Mouse (Mus musculus) induced T-regulatory cell, adult 2 months (primary cell): ENCODE data around the gene Foxo3.

Source experiments
- DNase-seq: peaks from one replicate; pipeline ENCODE4 v3.0.0-alpha.2; 2012; ENCODE audit warnings: low read depth

The Foxo3 gene

DNA sequence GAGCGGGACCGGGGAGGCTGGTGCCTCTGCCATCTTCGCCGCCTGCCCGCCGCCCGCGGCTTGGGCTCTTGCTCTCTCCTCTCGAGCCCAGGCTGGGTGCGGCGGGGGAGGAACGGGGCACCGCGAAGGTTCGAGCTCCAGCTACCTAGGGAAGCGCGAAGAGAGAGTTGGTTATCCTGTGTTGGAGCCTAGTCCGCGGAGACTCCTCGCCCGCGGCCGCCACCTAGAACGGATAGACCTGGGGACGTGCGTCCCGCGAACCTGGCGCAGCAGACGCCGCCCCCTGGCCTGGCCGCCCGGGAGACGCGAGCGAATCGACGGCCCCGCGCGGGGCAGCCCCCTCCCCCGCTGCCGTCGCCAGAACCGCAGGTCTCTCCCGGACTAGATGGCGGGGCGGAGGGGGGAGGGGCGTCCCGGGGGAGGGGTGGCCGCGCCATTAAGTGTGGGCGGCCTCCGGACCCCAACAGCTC, 1.1 kb downstream of the Foxo3 start:
- DNase-seq = peak; percentile 80

DNA sequence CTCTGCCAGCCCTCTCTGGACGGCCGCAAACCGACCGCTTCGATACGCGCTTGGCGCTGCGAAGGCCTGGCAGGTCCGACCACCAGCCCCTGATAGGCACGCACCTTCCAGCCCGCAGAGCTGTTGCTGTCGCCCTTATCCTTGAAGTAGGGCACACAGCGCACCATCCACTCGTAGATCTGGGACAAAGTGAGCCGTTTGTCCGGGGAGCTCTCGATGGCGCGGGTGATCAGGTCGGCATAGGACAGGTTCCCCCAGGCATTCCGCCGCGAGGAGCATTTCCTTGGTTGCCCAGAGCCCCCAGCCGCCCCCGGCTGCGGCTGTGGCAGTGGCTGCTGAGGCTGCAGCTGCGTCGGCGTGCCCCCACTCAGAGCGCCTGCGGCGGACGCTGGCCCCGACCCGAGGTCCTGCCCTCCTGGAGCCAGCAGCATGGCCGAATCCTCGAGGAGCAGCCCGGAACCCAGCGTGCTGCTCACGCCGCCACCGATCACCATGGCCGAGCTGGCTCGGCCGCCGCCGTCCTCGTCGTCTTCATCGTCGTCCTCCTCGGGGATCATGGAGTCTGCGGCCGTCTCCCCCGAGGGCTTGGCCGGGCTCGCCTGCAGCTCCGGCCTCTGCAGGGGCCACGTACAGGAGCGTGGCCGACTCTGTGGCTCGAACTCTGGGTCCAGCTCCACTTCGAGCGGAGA, 1.7 kb downstream of the Foxo3 start:
- peak; percentile 53 for DNase-seq

DNA sequence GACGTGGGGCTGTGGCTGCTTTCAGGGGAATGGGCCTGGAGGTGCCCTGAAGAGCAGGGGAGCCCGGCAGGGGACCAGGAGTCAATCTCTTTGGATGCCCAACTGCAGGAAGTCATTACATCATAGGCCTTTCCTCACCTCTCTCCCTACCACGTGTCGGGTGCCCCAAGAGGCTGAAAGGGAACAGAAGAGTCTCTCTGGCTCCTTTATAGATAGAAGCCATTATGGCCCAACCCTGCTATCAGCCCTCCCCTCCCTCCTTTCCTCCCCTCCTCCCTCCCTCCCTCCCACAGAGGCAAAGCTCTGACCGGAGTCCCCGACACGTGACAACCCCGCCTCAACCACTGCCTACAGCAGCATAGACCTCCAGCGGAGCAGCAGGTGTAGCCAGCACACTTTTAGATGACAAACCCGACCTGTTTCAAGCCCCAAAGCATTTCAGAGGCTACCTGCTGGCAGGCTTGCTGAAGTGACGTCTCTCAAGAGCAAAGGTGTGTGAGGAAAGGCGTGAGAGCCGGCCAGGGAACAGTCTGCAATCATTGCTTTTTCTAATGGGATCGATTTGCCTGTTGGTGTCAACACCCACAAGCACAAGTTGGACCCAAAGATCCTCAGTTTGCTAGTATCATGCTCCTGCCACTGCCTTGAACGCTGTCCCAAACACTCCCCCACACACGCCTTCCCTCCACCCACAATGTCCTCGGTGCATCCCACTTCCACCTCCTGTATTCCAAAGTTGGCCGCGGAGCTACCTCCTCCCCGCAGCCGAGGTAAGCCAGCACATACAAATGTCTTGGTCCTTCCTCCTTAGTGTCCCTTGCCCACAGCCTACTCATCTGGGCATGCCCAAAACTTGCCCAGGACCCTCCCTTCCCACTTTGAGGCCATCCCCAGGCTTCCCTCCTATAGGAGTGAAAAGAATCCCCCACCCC, 2.5 kb downstream of the Foxo3 start:
- peak; percentile 71 for DNase-seq

DNA sequence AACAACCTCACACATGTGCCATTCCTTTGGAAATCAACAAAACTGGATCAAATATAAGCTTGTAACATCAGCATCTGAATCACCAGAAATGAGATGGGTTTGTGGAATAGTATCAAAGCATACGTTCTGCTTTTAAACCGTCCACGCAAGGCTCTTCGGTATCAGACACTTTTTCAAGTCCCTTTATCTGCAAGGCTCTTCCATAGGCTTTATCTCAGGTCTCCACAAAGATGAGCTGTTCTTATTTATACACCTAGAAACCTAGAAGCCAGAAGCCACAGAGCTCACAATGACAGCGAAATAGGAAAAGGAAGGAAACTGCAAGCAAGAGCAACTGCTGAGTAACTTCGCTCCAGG, 3.2 kb downstream of the Foxo3 start:
- DNase-seq = no peak

DNA sequence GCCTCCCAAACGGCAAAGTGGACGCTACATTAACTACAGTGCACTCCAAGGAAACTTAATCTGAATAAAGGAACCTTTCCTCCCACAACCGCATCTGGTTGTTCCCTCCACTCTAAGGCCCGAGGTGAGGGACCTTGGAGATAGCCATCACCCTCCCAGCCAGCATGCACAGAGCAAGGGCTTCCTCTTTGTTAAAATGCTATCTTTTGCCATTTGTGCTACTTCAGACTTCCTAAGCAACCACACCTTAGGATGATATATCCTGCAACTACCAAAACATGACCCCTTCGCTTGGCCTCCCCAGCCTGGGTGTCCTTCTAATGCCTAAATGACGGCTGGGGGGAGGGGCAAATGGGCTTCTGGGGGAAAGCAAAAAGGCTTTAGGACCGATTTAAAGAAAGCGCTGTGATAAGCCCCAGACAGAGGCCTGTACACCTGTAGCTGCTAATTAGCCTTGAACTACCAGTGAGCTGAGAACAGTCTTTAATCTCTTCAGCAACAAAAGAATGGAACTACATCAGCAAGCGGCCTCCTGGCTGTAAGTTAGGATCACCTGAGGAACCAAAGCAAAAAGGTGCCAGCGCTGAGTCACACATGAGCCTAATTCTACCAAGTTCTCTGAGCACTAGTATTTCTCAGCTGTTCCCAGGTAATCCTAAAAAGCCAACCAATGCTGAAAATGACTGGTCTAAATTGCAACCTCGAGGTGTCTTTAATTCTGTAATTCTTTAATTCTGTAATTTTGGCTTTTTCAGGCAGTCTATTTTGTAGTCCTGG, 4.9 kb downstream of the Foxo3 start:
- no peak for DNase-seq

DNA sequence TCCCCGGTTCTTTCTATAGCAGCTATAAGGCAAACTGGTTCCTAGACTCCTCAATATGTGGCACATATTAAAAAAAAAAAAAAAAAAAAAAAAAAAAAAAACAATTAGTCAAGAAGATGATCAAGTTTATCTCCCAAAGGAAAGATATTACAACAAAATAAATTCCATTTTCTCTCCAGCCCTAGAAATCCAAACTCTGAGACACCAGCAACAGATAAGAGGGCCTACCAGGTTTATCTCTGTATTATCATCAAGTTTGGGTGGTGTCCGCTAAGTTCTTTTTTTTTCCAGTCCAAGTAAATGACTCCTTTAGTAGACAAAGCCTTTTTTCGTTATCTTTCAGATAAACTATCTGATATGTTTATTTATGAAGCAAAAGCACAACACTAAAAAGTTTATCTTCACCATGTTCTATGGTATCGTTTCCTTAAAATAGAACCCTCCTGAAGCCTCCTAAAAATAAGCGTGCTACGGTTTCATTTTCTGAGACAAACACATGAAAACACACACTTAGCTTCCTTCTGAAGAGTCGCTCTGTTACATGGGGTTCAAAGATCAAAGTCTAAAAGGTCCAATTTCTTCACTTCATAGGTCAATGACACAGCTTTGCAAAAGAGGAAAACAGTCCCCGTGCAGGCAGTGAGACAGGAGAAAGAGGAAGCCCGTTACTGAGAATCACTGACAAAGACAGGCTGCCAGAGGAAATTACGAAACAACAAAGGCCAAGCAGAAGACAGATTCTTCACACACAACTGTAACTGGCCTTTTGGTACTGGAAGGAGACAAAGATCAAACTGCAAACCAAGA, 6.1 kb downstream of the Foxo3 start:
- peak; percentile 65 for DNase-seq

DNA sequence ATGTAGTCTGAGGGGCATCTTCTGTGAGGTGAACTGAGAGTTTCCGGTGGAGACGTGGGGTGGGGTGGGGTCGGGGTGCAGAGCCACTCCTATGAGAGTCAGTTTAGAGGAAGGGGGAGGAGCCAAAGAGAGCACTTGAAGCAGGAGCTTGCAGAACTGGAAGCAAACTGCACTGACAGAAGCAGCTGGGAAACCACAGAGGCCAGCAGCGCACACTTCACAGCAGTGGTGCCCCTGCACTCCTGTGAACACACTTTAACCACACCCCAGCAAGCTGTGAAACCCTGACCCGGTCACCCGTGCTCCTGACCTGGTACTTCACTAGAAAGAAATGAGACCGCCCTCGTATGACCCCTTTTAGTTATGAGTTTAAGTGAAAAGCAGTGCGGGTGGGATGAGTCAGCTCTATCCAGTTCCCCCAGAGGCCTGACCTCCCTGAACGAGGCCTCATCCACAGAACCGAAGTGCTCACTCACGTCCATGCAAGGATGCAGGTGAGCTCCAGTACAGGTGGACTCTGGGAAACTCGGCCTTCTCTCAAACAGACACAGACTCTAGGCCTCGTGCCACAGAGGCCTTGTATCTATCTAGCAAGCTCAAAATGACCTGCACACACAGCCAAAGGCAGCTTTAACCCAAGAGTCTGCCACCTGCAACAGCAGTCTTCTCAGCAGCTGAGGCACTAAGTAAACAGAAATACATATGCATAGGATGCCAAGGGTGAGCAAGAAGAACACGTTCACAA, 7.1 kb downstream of the Foxo3 start:
- DNase-seq = peak; percentile 91

DNA sequence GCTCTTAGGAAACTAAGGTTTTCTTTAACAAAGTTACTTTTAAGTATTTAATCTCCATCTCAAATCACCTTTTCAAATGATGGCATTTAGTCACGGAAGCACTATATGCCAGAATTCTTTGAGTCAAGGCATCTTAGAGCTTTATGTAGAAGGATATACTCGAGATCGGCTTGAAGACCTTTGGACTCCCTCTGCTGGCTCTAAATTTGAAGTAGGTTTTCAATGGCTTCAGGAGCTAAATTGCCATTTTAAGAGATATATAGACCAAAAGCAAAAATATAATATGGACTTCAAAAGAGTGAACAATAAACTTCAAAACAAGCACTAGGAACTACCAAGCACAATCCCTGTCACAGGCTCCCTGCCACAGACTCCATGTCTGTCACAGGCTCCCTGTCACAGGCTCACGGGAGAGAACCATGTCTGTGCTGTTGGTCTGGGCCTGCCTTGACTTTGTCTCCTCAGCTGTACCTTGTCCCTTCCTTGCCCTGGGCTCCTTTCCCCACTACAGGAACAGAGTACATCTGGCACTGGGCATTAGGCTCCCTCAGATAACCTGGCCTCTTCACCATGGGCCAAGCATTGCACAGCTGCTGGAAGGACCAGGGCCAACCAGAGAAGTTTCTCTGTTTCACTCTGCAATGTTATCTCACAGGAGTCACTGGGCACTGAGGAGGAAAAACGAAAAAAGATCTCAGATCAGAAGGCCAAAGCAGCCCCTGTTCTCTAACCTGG, 8.6 kb downstream of the Foxo3 start:
- DNase-seq = peak; percentile 14

DNA sequence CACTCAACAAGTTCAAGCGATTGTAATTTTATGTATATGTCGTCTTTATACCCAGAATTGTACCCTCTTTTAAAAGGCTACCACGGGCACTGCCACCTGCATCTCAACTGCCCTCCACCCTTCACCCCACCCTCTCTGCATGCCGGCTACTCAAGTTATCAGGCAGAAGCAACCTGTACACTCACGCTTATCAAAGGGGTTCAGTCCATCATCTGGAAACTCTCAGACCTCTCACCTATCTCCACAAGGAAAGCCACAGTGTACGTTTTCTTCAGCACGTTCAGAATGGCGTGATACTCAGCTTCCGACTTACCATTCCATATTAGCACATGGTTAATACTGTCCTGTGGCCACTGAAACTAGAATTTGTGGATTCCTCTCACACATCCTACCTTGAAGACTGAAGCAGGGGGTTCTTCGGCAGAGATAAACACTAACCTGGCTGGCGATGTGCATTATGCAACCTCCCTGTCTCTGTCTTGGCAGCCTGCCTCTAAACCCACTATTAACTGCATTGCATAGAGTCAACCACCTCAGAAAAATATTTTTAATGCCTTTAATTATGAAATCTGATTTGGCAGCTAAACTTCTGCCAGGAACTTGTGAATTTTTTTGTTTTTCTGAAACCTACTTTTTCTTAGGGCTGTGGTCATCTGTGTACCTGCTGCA, 11.4 kb downstream of the Foxo3 start:
- no peak for DNase-seq

DNA sequence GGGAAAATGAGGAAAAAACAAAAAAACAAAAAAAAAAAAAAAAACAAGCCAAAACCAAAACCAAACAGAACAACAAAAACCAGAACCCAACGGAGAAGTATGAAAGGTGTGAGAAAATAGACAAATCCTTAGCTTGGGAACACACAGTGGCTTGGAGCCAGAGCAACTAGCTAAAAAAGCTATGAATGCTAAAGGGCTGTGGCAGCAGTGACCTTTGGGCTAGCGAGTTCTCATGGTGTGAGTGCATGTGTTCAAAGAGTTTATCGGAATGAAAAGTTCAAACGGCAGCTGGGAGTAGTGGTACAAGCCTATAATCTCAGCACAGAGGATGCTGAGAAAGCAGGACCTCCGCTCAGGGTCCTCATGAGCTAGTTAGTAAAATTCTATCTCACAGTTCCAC, 12.4 kb downstream of the Foxo3 start:
- no peak for DNase-seq

DNA sequence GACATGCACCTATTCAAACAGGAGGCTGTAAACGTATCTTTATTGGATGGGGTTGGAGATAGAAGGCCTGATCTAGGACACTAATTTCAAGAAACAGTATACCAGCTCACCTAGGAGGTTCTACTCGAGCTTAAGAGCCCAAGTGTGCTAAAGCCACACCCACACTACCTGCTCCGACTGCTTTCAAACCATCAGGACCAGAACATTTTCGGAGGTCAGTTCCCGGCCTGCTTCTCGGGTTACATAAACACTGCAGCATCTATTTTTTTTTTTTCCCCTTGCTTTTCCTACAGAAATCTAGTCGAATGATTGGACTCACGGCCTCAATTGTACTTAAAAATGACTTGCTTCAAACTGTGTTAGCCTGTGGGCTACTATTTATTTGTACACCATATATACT, 12.9 kb downstream of the Foxo3 start:
- DNase-seq = no peak

DNA sequence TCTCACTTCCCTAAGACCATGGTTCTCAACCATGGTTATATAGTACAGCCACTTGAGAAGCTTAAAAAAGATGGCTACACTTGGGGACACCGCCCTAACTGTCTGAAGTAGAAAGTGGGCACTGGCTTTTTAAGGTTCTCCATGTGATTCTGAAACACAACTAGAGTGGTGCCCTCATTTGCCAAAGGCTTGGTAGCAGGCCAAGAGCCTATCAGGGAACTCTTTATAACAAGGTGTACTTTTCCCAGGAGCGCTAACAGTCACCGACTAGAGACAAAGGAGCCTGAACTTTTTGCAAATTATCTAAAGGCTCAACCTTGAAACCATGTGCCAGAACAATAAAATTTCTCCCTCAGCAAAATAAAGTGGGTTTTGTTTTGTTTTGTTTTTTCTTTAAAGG, 14.5 kb downstream of the Foxo3 start:
- DNase-seq = no peak

DNA sequence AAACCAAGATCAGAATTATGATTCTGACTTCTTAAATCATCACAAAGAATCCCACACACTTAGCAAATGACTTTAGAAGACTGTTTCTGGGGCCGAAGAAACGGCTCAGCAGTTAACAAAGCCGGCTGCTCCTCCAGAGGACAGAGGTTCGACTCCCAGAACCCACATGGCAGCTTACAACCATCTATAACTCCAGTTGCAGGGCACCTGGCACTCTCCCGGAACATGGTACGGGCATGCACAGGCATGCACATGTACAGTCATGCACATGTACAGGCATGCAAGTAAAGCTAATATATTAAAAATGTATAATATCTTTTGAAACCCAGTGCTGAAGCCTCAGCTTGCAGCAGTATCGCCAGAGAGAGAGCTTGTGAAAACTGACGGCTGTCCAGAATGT, 15.5 kb downstream of the Foxo3 start:
- DNase-seq = no peak

DNA sequence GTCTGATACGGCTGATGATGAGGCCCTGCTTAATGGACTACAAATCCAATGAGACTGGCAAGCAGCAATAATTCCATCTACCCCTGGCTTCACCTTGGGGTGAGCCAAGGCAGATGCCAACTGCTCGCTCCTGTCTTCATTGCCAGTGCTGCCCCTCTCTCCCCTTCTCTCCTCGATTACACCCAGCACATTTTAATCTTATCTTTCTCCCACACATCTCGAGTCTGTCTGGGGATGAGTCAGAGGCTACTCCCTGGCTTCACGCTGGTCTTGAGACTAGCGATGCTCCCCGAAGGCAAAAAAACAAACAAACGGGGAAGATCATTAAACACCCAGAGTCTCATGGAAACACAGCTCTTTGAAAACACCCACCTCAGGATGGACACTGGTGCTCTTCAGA, 16.0 kb downstream of the Foxo3 start:
- no peak for DNase-seq

DNA sequence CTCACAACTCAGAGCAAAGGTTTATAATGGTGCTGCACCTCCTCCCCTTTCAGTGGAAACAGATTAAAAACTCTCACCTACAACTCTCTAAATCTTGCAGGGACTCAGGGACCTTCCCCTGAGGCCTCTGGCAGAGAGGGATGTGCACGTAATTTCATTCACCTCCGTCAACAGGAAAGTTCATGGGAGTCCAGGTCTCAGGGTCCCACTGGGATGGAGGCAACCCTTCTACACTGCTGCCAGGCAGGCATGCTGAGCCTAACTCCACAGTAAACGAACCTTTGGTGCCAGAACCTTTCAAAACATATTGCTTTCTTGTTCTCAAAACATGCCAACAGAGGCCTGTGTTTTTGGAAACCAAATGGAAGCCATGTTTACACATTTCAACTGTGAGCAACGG, 17.0 kb downstream of the Foxo3 start:
- DNase-seq = no peak

DNA sequence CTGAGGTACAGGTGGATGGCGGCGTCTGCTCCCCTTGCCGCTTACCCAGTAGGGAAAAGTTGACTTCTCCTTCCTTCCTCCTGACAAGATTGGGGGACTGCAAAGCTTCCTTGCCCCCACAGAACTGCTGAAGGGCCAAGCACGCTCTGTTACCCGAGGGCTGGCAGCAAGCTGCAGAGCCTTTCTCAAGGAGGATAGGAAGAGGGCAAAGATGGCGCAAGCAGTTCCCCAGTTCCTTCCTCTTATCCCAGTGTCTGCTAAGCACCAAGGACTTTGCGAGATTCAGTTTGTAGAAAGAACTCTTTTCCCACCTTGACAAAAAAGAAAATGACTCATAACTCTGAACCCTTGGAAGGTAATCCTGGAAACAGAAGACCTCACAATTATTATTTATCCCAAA, 18.6 kb downstream of the Foxo3 start:
- no peak for DNase-seq

DNA sequence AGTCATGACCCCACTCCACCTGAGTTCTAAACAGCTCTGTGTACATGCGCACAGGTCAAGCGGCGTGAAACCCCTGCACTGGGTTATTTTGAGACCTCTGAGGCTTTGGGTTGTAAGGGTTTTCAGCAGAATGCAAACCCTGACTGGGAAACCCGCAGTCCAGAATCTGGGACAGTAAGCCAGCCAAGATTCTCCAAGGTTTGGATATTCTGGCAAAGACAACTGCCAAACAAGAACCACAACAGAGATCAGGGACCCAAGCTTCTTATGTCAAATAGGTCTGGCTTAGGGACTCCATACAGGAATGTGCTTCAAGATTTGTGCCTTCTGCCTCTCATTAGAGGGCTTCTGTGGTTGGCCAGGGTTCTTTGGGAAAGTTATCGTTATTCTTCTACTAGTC, 21.8 kb downstream of the Foxo3 start:
- DNase-seq = no peak

DNA sequence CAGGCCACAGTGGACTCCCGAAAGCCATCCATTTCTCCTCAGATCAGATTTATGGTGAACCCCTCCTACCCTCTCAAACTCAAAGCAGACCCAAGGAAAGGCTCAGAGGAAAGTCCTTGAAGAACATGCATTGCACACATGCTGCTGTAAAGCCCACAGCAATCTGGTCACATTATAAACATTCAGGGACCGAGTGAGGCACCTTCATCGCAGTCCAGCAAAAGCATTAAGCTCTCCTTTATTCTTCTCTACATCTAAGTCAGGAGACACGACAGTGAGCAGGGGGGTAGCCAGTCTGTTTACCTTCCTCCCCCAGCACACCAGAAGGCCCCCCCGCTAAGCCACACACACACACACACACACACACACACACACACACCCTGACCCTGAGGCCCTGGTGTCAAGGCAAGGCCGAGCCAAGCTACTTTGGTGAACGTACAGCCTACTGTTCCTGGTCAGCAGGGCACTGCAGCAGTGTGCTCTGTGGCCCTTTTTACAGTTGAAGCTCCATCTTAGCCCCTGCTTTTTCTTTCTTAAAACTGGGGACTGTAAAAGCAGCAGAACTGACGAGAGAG, 24.7 kb downstream of the Foxo3 start:
- no peak for DNase-seq

DNA sequence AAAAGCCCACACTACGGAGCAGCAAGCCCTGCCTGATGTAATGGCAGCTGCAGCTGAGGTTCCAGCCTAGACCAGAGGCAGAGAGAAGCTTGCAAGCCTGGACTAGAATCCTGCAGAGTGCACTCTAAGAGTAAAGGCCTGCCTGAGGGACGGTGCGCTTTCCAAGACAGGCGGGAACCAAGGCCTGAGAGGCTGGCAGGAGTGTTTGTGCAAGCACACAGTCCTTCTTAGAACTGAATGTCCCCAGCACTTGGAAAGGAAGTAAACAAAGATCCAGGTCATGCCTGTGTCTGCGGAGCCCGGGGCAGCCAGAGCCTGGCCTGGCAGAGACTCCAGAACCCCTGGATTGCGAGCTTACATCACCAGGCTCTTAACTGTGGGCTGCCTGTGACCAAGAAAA, 25.4 kb downstream of the Foxo3 start:
- no peak for DNase-seq

DNA sequence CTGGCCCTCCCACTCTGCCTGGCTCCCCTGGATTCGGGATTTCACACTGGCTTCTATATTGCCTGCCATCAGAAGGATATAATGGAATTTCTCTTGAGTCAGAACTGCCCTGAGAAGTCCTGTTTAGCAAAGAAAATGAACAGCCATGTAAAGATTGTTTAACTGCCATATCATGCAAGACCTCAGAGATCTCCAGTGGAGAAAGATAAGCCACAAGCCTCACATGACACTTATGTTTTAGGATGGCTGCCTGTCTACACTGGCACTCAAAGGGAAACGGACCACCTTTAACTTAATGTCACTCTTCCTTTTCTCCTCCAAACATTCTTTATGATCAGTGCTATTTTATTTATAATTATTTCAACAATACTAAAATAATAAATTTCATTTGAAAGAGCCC, 26.6 kb downstream of the Foxo3 start:
- DNase-seq = no peak
